Mouse (Mus musculus): Measurements from ENCODE around the gene Cfap300. TPM values are rescaled to one million over a fixed set of nuclear protein-coding genes. Genes with fewer than 3 reads are reported as not detected.

Gene Cfap300
- polyA plus RNA-seq, 1 experiment from 2014 or later: 9.5 TPM

DNA sequence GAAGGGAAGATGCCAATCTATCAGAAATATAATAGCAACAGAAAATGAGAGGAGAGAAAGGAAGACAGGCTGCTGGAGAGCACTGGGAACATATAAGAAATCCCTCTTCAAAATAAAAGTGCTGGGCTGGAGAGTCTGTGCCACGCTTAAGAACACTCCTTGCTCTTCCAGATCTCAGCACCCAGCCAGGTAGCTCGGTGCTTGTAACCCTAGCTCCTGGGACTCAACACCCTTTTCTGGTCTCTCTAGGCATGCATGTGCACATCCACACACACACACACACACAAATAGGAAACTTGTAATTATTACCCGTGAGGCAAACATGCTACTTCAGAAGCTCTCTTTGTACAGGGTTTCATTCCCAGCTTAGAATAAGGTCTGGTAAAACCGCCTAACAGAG is 7.5 kb downstream of the Cfap300 start:
- Histone ChIP-seq H3K4me3 (ENCODE audit: low read depth, low read length) (no peak overlapping the region), H3K27ac (ENCODE audit: low read depth) (peak overlapping the region; percentile 20; the same call in 1 of the 2 replicates), H3K4me2 (ENCODE audit: low read length) (peak overlapping the region; percentile 31), H3K9me3 (ENCODE audit: control insufficient read depth, low read length) (no peaks in the 10 kb centered on the region), H3K4me1 (replicated peaks; ENCODE audit: control insufficient read depth, insufficient read depth, low read length) (peaks cover 5% of the 10 kb centered on the region), H3K36me3 (ENCODE audit: control insufficient read depth, insufficient read depth, low read length) (no peaks in the 10 kb centered on the region), H3K27me3 (replicated peaks; ENCODE audit: control insufficient read depth, insufficient read depth, low read length) (no peaks in the 10 kb centered on the region), H3K9ac (ENCODE audit: low read length) (no peak overlapping the region)
- ATAC-seq (replicated peaks; ENCODE audit: low FRiP score, low TSS enrichment, low read depth) (peak; percentile 18; the same call in 1 of the 2 replicates), DNase-seq (ENCODE audit: low spot score) (no peak)
- 42% methylated on average over 4 of the region's 4 CpGs for WGBS

DNA sequence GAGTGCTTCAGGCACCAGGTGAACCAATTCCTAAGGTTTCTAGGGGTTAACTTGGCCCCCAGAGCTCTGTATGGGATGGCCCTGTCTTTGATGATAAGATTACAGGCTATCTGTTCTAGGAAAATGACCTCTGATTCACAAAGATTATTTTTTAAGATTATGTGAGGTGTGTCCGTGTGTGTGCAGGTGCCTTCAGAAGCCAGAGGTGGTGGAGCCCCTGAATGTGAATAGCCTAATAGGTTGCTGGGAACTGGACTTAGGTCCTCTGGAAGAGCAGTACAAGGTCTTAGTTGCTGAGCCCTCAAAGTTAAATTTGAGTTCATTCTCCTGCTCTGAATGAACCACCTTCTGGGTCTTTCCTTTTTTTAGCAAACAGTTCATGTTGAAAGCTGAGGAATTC is 8.5 kb downstream of the Cfap300 start:
- Histone ChIP-seq H3K36me3 (ENCODE audit: control insufficient read depth, insufficient read depth, low read length) (no peaks in the 10 kb centered on the region), H3K4me3 (ENCODE audit: low read depth, low read length) (no peak overlapping the region)

DNA sequence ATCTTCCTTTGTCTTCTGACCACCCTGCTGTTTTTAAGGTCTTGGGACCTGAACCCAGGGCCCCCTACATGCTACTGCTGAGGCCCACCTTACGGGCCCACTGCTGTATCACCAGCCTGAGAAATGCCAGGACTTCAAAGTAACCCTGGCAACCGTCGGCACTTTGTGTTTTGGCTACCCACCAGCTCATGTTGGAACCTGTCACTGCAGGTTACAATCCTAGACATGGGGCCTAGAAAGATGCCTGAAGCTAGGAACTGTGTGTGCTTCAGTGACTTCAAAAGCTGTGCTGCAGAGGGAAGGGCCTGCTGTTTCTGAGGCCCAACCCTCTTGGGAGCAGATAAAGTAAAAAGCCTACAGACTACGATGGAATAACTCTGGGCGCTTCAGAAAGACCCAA is 9.8 kb downstream of the Cfap300 start:
- Histone ChIP-seq H3K27ac (ENCODE audit: low read depth) (no peak overlapping the region), H3K4me2 (ENCODE audit: low read length) (no peak overlapping the region), H3K9ac (ENCODE audit: low read length) (no peak overlapping the region), H3K4me3 (ENCODE audit: low read depth, low read length) (no peak overlapping the region), H3K9me3 (ENCODE audit: control insufficient read depth, low read length) (no peaks in the 10 kb centered on the region), H3K4me1 (replicated peaks; ENCODE audit: control insufficient read depth, insufficient read depth, low read length) (peaks cover 5% of the 10 kb centered on the region), H3K36me3 (ENCODE audit: control insufficient read depth, insufficient read depth, low read length) (no peaks in the 10 kb centered on the region), H3K27me3 (replicated peaks; ENCODE audit: control insufficient read depth, insufficient read depth, low read length) (no peaks in the 10 kb centered on the region)
- no peak for ATAC-seq (replicated peaks; ENCODE audit: low FRiP score, low TSS enrichment, low read depth)
- WGBS: 84% methylated on average over 5 of the region's 5 CpGs
- no peak for DNase-seq (ENCODE audit: low spot score)

More for the DNA sequence above, 8.5 kb downstream of the Cfap300 start:
- Histone ChIP-seq H3K27me3 (replicated peaks; ENCODE audit: control insufficient read depth, insufficient read depth, low read length) (no peaks in the 10 kb centered on the region), H3K4me2 (ENCODE audit: low read length) (no peak overlapping the region), H3K27ac (ENCODE audit: low read depth) (no peak overlapping the region), H3K4me1 (replicated peaks; ENCODE audit: control insufficient read depth, insufficient read depth, low read length) (peaks cover 5% of the 10 kb centered on the region), H3K9me3 (ENCODE audit: control insufficient read depth, low read length) (no peaks in the 10 kb centered on the region), H3K9ac (ENCODE audit: low read length) (no peak overlapping the region)
- WGBS: 71% methylated on average over 1 of the region's 1 CpGs
- ATAC-seq (replicated peaks; ENCODE audit: low FRiP score, low TSS enrichment, low read depth) (no peak), DNase-seq (ENCODE audit: low spot score) (no peak)

DNA sequence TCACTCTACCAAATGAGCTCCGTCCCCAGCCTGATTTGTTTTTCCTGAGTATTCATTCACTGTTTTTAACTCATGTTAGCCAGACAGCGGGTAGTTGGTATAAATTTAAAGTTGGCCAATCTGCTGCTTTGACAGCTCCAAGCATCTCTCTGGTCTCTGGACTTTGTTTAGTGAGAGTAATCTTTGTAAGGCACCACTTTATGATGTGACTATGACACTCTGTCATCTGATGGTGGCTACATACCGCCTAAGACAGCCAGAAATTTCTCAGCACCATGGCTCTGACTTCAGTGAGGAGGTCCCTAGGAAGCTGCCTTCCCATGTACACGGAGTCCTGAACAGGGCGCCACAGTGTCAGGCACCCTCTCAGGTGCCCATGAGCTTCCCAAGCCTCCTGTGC is 24.0 kb downstream of the Cfap300 start:
- 81% methylated on average over 5 of the region's 5 CpGs for WGBS
- Histone ChIP-seq H3K4me3 (ENCODE audit: low read depth, low read length) (no peak overlapping the region), H3K9me3 (ENCODE audit: control insufficient read depth, low read length) (no peaks in the 10 kb centered on the region), H3K27ac (ENCODE audit: low read depth) (no peak overlapping the region), H3K4me2 (ENCODE audit: low read length) (no peak overlapping the region), H3K36me3 (ENCODE audit: control insufficient read depth, insufficient read depth, low read length) (no peaks in the 10 kb centered on the region), H3K27me3 (replicated peaks; ENCODE audit: control insufficient read depth, insufficient read depth, low read length) (no peaks in the 10 kb centered on the region), H3K4me1 (replicated peaks; ENCODE audit: control insufficient read depth, insufficient read depth, low read length) (no peaks in the 10 kb centered on the region), H3K9ac (ENCODE audit: low read length) (no peak overlapping the region)
- ATAC-seq (replicated peaks; ENCODE audit: low FRiP score, low TSS enrichment, low read depth): no peak
- DNase-seq (ENCODE audit: low spot score): no peak

DNA sequence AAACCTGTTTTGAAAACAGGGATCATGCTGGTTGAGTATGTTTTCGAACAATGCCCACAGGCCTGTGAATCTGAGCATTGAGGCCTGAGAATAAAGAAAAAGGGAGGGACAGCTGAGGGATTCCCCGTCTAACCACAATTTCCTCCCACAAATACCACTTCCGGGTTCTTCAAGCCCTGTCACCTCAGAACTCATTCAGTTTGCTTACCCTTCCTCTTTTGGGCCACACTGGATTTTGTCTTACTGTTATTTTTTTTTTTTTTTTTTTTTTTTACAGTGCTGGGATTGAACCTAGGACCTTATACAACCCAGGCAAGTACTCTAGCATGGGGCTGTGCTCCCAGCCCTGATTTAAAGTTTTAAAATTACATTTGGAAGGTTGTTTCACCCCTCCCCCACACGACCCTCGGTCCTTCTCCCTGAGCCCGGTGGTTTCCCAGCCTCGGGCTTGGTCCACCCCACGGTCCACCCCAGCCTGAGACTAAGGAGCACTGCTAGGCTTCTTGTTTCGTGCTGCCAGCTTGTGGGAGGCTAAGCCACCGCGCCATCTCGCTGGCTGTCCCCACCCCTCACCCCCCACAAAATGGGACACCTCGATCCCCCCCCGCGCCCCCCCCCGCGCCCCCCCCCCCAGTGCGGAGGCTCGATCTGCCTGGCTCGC is 25.2 kb downstream of the Cfap300 start:
- H3K9ac ChIP-seq (ENCODE audit: low read length): no peak overlapping the region
- WGBS: 68% methylated on average over 13 of the region's 20 CpGs
- no peaks in the 10 kb centered on the region for H3K27me3 ChIP-seq (replicated peaks; ENCODE audit: control insufficient read depth, insufficient read depth, low read length)
- H3K4me1 ChIP-seq (replicated peaks; ENCODE audit: control insufficient read depth, insufficient read depth, low read length): no peaks in the 10 kb centered on the region
- H3K9me3 ChIP-seq (ENCODE audit: control insufficient read depth, low read length): no peaks in the 10 kb centered on the region
- DNase-seq (ENCODE audit: low spot score): no peak
- no peak for ATAC-seq (replicated peaks; ENCODE audit: low FRiP score, low TSS enrichment, low read depth)
- no peak overlapping the region for H3K4me2 ChIP-seq (ENCODE audit: low read length)
- H3K36me3 ChIP-seq (ENCODE audit: control insufficient read depth, insufficient read depth, low read length): no peaks in the 10 kb centered on the region
- no peak overlapping the region for H3K27ac ChIP-seq (ENCODE audit: low read depth)
- H3K4me3 ChIP-seq (ENCODE audit: low read depth, low read length): no peak overlapping the region

DNA sequence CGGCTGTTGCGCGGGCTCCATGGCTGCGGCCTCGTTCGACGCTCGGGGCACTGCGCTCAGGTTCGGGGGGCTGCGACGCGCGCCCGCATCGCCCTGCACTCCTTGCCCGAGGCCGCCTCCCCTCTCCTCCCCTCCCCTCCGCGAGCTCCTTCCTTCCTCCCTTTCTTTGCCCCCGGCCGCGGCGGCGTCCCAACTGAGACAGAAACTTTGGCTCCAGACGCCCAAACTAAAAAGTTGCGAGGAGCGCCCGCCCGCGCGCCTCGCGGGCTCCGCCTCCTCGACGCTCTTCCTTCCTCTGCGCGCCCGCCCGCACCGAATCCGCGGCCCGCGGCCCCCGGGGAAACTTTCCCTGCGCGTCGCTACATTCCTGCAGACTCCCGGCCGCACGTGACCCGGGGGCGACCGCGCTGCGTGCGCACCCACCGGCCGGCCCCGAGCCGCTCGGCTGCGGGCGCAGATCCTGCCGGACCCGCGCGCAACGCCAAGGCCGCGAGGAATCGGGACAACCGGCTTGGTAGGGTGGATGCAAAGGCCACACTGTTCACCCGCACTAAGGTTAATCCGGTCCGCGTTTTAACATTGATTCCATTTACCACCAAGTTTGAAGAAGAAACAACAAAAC is 38.1 kb downstream of the Cfap300 start, which contains the start of gene Yap1:
Yap1 (minus strand) TSS at position 227 of the 622 bp plus-strand sequence.
- Histone ChIP-seq H3K36me3 (ENCODE audit: control insufficient read depth, insufficient read depth, low read length) (peaks cover 20% of the 10 kb centered on the region), H3K4me3 (ENCODE audit: low read depth, low read length) (peak within 1 kb of the TSS; percentile 91), H3K4me2 (ENCODE audit: low read length) (peak within 1 kb of the TSS; percentile 80), H3K9me3 (ENCODE audit: control insufficient read depth, low read length) (no peaks in the 10 kb centered on the region), H3K9ac (ENCODE audit: low read length) (peak within 1 kb of the TSS; percentile 99), H3K27me3 (replicated peaks; ENCODE audit: control insufficient read depth, insufficient read depth, low read length) (no peaks in the 10 kb centered on the region), H3K4me1 (replicated peaks; ENCODE audit: control insufficient read depth, insufficient read depth, low read length) (peaks cover 16% of the 10 kb centered on the region; the same call in 1 of the 2 replicates), H3K27ac (ENCODE audit: low read depth) (peak within 1 kb of the TSS; percentile 98)
- WGBS: under 1% methylated on average over 72 of the region's 79 CpGs
- ATAC-seq (replicated peaks; ENCODE audit: low FRiP score, low TSS enrichment, low read depth) (peak; percentile 87), DNase-seq (ENCODE audit: low spot score) (peak; percentile 94)

DNA sequence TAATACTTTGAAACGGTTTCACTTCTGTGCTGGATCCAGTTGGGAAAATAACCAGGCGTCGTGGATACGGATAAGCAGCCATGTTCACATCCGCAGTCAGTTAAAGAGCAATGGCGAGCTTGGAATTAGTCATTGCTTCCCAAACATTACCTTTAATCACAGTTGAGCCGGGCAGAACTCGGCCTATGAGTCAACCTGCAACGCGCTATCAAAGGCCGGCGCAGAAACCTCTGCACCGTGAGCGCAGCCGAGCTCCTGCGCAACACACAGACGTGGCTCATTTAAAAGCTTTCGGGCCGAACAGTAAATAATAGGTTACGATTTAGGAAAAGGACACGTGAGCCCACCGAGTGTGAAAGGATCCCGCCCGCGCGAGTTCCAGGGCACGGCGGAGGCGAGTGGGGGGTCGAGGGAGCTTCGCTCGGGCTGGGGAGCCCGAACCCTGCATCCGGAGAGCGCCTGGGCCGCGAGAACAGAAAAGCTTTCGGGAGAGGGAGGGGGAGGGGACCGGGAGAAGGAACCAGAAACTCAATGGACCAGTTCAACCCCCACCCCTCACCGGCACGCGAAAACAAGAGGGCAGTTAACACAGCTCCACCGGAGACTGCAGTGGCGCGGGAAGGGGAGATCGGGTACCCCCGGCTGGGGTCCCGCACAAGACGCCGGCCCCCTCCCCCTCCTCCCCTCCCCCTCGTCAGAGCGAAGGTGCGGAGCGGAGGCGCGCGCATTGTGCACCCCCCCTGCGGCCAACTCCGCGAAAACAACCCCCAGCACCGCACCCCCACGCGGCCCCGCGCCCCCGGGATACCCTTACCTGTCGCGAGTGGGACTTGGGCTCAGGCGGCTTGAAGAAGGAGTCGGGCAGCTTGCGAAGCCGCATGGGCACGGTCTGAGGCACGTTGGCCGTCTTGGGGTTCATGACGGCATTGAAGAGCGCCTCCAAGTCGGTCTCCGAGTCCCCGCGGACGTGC is 39.0 kb downstream of the Cfap300 start:
- H3K9me3 ChIP-seq (ENCODE audit: control insufficient read depth, low read length): no peaks in the 10 kb centered on the region

DNA sequence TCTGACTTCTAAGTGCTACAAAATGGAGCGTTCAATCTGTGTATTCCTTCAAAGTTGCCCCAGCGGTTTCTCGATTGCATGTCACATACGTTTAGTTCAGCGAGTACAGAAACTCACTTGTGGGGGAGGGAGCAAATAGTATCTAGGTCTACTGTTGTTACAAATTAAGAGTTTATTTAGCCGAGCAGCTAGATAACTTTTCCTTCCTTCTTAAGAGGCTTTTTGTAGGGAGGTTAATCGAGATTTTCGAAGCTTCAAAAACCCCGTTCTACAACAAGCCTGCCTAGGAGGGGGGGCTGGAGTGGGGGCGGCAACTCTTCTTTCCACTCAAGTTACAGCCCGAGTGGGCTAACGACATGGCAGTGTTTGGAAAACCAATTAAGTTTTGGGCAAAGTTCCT is 39.8 kb downstream of the Cfap300 start:
- H3K4me3 ChIP-seq (ENCODE audit: low read depth, low read length): peak overlapping the region; percentile 91
- peaks cover 17% of the 10 kb centered on the region; the same call in 1 of the 2 replicates for H3K4me1 ChIP-seq (replicated peaks; ENCODE audit: control insufficient read depth, insufficient read depth, low read length)
- DNase-seq (ENCODE audit: low spot score): no peak
- no peak for ATAC-seq (replicated peaks; ENCODE audit: low FRiP score, low TSS enrichment, low read depth)
- 2% methylated on average over 12 of the region's 12 CpGs for WGBS
- H3K27me3 ChIP-seq (replicated peaks; ENCODE audit: control insufficient read depth, insufficient read depth, low read length): no peaks in the 10 kb centered on the region
- peak overlapping the region; percentile 80 for H3K4me2 ChIP-seq (ENCODE audit: low read length)
- H3K9ac ChIP-seq (ENCODE audit: low read length): peak overlapping the region; percentile 99
- H3K27ac ChIP-seq (ENCODE audit: low read depth): peak overlapping the region; percentile 98
- H3K9me3 ChIP-seq (ENCODE audit: control insufficient read depth, low read length): no peaks in the 10 kb centered on the region
- H3K36me3 ChIP-seq (ENCODE audit: control insufficient read depth, insufficient read depth, low read length): peaks cover 36% of the 10 kb centered on the region

More for the DNA sequence above, 39.0 kb downstream of the Cfap300 start:
- Histone ChIP-seq H3K4me2 (ENCODE audit: low read length) (peak overlapping the region; percentile 80), H3K9ac (ENCODE audit: low read length) (peak overlapping the region; percentile 99), H3K4me3 (ENCODE audit: low read depth, low read length) (peak overlapping the region; percentile 91), H3K36me3 (ENCODE audit: control insufficient read depth, insufficient read depth, low read length) (peaks cover 28% of the 10 kb centered on the region), H3K27me3 (replicated peaks; ENCODE audit: control insufficient read depth, insufficient read depth, low read length) (no peaks in the 10 kb centered on the region), H3K4me1 (replicated peaks; ENCODE audit: control insufficient read depth, insufficient read depth, low read length) (peaks cover 17% of the 10 kb centered on the region; the same call in 1 of the 2 replicates), H3K27ac (ENCODE audit: low read depth) (peak overlapping the region; percentile 98)
- DNase-seq (ENCODE audit: low spot score): peak; percentile 93
- under 1% methylated on average over 79 of the region's 82 CpGs for WGBS
- ATAC-seq (replicated peaks; ENCODE audit: low FRiP score, low TSS enrichment, low read depth): peak; percentile 65

All from intestine, embryonic 14.5 days (tissue).